16 mouse cellular contexts compared by ENCODE assay signal in the genomic region with DNA sequence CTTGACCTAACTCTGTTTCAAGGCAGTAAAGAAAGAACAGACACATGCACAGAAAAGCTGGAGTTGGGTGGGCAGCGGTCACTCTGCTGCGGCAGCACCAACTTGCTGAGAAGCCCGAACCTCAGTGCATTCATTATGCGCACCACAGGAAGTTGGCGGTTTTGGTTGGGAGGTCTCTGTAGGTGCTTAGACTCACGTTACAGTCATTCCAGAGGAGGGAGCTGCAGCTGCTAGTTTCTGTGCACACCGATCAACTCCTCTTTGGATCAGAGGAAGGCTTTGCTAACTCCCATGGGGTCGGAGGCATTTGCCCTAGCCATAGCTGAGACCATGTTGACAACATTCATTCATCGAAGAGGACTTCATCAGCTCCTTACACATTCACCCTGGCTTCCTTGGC.
"Had no signal": no experiment of that assay in that cellular context is flagged by ENCODE, and none has a peak within 500 bp of the region (broad histone marks: within the 10 kb centered on the region; RNA-seq: fewer than 3 reads in every experiment).

No protein-coding gene starts in this region.

- H3K4me2 ChIP-seq: liver, embryonic 11.5 days; liver, embryonic 15.5 days; neural tube, embryonic 12.5 days; stomach, embryonic 15.5 days had no signal

- H3K9ac ChIP-seq: liver, embryonic 15.5 days; neural tube, embryonic 12.5 days; stomach, embryonic 15.5 days had no signal

- H3K9me3 ChIP-seq: limb, embryonic 10.5 days; liver, embryonic 15.5 days; neural tube, embryonic 12.5 days; stomach, embryonic 15.5 days had no signal

- H3K27me3 ChIP-seq: liver, embryonic 15.5 days; neural tube, embryonic 12.5 days; stomach, embryonic 15.5 days had no signal

- H3K4me3 ChIP-seq: layer of hippocampus, adult 2 months; limb, embryonic 10.5 days; liver, embryonic 15.5 days; myocyte; neural tube, embryonic 12.5 days; stomach, embryonic 15.5 days had no signal

- DNase-seq: kidney, adult 11 months; kidney, adult 9 months; kidney, postnatal 4 days; lung, adult 2 months; lung, postnatal 36 days; midbrain, embryonic 14.5 days; retina, postnatal 1 day; right cerebral cortex, postnatal 14 days had no signal

- H3K4me1 ChIP-seq: liver, embryonic 15.5 days; neural tube, embryonic 12.5 days; stomach, embryonic 15.5 days had no signal

- H3K36me3 ChIP-seq: limb, embryonic 10.5 days; liver, embryonic 15.5 days; neural tube, embryonic 12.5 days; stomach, embryonic 15.5 days had no signal

- H3K27ac ChIP-seq: kidney, postnatal 0 days; layer of hippocampus, adult 2 months; limb, embryonic 10.5 days; liver, embryonic 15.5 days; neural tube, embryonic 12.5 days; stomach, embryonic 15.5 days had no signal
